Mouse (Mus musculus) cerebellum, postnatal 36 days (tissue): Measurements from ENCODE around the gene Zfp629.
"Not testable (repeated sequence)": the region's sequence is repeated elsewhere in the genome, so short reads cannot be mapped to it uniquely, and the experiment has no call there.

Source experiments
- DNase-seq, 2 experiments: peaks; one replicate each; pipeline ENCODE4 v3.0.0; 2021 to 2022; ENCODE audit warnings: mixed read lengths in 2 of 2

Gene Zfp629

GRCm38 (mm10) chr7:127614891-127615843, at the start of gene Zfp629:
Gene Zfp629 (minus strand): TSS chr7:127615797.
- DNase-seq, result peak; percentile 67 to 74

DNA sequence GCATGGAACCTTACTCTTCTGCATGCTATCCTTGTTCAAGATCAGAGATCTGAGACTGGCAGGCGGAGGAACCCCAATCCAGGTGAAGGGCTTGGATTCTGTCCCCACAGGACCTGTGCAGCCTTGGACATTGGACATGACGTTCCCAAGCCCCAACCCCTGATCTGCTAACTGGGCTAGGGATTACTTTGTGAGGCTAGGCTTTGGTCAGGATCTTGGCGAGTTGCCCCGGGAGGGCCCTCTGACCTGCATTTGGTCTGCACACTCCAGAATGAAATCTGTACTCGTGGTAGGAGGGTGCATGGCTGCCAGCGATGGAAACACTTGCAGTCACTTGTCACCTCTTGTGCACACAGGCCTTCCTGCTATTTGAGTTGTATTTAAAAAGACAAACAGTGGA, 47.3 kb upstream of the Zfp629 start:
- no peak for DNase-seq

DNA sequence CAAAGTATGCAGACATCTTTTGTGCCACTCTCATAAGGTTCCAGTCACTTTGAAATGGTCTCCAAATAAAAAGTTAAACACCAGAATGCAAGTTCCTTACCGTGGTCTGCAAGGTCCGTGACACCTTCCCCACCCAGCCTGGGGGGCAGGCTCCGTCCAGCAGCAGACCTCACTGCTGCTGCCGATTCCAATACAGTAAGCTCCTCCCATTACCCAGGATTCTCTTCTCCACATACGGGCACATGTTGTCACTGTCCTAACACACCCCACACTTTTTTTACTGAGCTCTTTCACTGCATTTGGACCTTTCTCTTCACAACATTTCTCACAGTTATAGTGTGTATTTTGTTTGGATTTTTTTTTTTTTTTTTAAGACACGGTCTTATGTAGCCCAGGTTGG, 46.2 kb upstream of the Zfp629 start:
- DNase-seq, result no peak

- DNase-seq, result no peak
Observed at GRCm38 (mm10) chr7:127660882-127661281, 45.3 kb upstream of the Zfp629 start.

DNA sequence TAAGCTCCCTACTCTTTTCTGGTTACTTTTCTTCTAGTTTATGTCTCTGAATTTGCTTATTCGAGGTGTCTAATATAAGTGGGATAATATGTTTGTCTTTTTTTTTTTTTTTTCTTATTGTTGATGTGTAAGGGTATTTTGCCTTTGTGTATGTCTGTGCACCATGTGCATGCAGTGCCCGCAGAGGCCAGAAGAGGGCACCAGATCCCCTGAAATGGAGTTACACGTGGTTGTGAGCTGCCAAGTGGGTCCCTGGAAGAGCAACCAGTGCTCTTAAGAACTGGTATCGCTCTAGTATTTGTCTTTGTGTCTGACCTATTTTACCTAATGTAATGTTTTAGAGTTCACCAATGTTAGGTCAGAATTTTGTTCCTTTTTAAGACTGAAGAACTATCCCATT, 41.3 kb upstream of the Zfp629 start:
- peak; percentile 62 to 68 for DNase-seq

- DNase-seq, result no peak
Observed at GRCm38 (mm10) chr7:127654318-127654717, 38.7 kb upstream of the Zfp629 start.

DNA sequence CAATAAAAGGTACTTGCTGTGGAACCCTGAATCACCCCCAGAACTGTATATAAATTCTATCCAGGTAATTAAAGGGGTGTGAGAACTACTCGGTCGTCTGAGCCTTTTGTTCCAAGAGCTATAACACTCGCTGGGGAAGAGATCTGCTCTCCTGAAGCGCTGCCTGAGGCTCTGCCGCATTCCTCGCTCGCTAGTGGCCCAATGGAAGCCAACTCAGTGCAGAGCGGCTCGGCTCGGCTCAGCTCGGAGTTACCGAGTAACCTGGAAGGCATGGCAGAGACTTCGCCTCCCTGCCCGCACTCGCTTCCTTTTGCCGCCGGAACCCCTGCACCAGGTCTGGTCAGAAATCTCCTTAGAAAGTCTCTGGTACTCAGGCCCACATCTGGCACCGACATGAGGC, 36.5 kb upstream of the Zfp629 start:
- DNase-seq, result no peak

DNA sequence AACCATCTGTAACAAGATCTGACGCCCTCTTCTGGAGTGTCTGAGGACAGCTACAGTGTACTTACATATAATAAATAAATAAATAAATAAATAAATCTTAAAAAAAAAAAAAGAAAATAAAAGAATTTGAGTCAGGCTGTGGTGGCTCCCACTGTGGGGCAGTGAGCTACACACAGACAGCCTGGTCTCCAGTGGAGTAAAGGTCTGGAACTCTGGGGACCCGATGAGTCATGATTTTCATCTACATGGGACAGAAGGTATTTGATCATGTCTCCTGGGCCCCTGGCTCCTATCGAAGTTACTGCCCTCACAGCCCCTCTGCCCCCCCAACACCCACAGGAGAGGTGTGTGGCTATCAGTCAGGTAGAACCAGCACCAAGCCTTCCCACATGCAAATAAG, 36.0 kb upstream of the Zfp629 start:
- DNase-seq, result no peak

DNA sequence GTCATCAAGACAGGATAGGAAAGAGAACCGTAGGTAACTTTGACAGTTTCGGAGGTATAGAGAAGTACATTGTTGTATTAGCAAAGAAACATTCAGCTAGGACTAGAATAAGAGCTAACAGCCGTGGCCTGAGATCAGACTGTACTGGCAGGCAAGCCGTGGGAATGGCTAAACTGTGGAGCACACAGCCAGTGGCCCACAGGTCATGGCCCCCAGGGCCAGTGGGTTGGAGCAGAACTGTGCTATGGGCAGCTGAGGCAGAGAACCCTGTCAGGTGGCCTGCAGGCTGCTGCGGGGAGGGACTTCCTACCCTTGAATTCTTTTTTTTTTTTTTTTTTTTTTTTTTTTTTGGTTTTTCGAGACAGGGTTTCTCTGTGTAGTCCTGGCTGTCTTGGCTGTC, 33.6 kb upstream of the Zfp629 start:
- no peak for DNase-seq

GRCm38 (mm10) chr7:127648516-127649201, 33.1 kb upstream of the Zfp629 start:
- no peak for DNase-seq

DNA sequence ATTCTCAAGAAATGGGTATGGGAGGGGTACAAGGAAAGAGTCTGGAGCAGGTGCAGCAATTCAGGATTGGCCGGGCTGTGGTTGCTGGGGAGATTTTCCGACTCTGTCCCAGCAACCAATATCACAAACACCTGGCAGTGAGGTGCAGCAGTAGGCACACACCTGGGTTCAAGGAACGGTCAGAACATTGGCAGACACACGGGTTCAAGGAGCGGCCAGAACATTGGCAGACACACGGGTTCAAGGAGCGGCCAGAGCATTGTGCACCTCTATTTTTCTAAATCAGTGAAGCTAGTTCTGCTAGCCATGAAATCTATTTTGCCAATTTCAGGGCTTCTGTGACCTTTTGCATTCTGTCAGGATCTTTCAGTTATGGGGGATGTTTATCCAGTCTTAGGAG, 32.0 kb upstream of the Zfp629 start:
- DNase-seq, result not testable (repeated sequence)

DNA sequence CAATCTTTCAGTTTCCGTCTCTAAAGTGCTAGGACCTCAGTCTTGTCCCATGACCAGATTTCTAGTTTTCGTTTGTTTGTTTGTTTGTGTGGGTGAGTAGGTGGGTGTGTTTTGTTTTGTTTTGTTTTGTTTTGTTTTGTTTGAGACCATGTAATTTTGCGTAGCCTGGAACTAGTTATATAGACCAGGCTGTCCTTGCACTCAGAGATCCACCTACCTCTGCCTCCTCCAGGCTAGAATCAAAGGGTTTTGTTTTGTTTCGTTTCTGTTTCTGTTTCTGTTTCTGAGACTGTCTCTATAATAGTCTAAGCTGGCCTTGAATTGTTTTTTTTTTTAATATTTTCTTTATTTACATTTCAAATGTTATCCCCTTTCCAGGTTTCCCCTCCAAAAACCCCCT, 30.8 kb upstream of the Zfp629 start:
- no peak for DNase-seq

DNA sequence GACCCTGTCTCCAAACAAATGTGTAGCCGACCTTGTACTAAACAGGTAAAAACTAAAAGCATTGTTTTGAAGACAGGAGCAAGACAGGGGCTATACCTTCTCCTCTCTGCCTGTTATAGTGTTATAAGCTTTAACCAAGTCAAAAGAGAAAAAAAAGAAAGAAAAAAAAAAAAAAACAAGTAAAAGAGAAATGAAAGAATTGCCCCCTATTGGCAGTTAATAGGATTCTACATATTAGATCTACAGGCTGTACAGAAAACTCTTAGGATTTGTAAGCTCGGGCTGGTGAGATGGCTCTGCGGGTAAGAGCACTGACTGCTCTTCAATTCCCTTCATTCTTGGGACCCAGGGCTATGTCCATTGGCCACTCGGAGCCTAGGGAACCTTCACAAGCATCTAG, 26.7 kb upstream of the Zfp629 start:
- DNase-seq, result no peak

- DNase-seq, result no peak
Observed at GRCm38 (mm10) chr7:127641260-127641659, 25.7 kb upstream of the Zfp629 start.

DNA sequence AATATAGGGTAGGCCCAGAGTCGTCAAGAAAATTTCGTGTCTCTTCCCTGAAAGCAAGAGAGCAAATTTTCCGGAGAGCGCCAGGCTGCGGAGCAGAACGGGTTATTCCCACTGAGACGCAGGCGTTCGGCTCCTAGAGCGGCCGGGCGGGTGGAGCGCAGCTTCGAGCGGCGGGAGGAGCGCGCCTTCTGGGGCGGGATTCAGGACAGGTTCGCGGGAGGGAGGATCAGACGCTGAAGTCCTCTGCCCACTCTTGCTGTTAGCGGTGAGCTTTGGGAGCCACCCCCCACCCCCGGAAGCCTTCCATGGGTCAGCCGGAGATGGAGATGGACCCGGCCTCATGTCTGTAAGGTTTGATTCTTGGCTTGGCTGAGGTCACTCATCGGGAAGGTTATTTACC, 21.4 kb upstream of the Zfp629 start:
- peak; percentile 81 to 86 for DNase-seq

DNA sequence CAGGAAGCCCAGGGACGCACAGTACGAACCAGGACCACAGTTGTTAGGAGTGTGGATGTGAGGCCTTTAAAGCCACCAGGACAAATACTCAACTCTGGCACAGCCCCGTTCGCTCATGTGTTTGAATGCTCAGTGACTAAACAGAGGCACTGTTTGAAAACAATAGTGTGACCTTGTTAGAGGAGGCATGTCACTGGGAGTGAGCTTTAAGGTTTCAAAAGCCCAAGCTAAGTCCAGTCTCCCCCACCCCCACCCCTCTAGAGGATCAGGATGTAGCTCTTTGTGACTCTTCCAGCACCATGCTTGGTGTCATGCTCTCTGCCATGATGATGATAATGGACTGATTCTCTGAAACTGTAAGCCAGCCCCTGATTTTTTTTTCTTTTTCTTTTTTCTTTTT, 15.8 kb upstream of the Zfp629 start:
- no peak for DNase-seq

- DNase-seq, result no peak
Observed at GRCm38 (mm10) chr7:127628646-127629045, 13.0 kb upstream of the Zfp629 start.

DNA sequence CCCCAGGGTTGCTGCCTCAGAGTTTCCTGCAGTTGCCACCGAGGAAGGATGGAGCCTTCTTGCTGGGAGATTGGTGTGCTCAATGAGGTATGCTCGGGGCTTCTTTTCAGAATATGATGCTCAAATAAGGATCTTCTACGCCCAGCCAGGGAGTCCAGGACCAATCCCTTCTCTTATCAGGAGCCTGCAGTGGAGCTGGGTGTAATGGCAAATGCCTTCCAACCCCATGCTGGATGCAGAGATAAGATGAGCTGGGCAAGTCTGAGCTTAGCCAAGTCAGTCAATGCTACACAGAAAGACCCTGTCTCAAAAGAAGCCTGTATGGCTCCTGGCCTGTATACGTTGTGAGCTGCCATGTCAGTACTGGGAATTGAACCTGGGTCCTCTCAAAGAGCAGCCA, 10.9 kb upstream of the Zfp629 start:
- no peak for DNase-seq

GRCm38 (mm10) chr7:127626039-127626438, 10.4 kb upstream of the Zfp629 start:
- no peak for DNase-seq

DNA sequence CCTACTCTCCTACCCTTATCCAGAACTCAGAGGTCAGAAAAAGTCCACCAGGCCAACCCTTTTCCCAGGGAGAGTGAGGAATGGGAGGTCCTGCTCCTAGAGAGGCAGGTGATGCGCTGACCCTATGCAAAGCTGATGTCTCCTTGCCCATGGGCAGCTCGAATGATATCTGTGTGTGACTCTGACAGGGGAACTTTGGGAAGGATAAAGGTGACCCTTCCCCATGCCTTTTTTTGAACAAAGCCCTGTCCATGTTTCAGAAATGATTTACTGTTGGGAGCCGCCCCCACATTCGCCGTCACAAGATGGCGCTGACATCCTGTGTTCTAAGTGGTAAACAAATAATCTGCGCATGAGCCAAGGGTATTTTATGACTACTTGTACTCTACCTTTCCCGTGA, 2.8 kb upstream of the Zfp629 start:
- DNase-seq, result not testable (repeated sequence)

DNA sequence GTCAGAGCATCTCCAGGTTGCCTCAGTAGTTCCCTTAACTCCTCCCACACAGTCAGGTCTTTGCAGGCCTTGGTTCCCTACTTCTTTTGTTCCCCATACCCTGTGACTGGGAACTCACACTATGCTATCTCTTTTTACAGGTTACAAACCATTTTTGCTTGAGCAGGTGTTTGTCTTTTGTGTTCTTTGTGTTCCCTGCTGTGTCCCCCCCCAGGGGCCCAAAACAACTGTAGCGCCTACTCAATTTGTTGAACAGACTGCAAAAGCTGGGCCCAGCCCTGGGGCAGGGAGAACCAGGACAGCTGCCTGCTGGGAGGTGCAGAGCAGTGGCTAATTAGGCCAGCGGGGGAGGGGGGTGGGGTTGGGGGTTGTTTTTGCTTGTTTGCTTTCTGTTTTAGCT, 2.4 kb upstream of the Zfp629 start:
- no peak for DNase-seq

DNA sequence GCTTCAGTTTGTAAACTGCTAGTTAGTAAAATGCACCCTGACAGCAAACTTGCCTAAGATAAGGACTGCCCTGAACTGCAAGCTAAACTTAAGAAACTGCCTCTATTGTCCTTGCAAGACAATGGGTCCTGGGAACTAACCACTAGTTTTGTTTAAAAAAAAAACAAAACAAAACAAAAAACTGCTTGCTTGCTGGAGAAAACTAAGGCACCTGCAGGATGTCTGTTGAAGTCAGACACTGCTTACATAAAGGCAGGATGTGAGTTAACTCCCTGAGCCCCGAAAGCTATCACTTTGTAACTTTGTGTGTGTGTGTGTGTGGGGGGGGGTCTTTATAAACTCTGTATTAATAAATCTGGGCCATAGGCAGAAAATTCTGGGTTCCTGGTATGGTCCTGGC, 1.3 kb upstream of the Zfp629 start:
- no peak for DNase-seq

GRCm38 (mm10) chr7:127616336-127616735, 739 bp upstream of the Zfp629 start:
- DNase-seq, result no peak

DNA sequence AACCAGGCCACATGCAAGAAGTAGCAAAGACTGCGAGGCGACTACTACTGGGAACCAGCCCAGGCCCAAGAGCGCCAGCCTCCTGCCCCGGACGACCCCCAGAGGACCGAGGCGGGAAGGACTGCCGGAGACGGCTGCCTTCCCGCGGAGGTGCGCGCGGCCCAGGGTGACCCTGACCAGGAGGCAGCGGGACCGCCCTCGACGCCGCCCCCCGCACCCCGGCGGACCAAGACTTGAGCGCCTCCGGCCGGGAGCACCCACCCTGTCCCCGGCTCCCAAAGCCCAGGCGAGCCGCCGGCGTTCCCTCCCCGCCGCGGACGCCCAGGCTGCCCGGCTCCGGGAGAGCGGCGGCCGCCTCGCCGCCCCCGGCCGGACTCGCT, 1.1 kb downstream of the Zfp629 start:
- peak in 1 of 2 experiments; percentile 34 for DNase-seq
